Mouse (Mus musculus) testis, postnatal 10 days (tissue): Measurements from ENCODE around the gene Rtn1.

Source experiments
- DNase-seq: peaks from one replicate; pipeline ENCODE4 v3.0.0; 2021; ENCODE audit warnings: low spot score

The Rtn1 gene

GRCm38 (mm10) chr12:72229451-72230196 is 179.2 kb downstream of the Rtn1 start:
- peak; percentile 3 for DNase-seq

GRCm38 (mm10) chr12:72227731-72228130 is 181.1 kb downstream of the Rtn1 start:
- DNase-seq: no peak

- DNase-seq: no peak
These were observed 183.5 kb downstream of the Rtn1 start for GRCm38 (mm10) chr12:72225371-72225770.

GRCm38 (mm10) chr12:72223557-72224102 is 185.2 kb downstream of the Rtn1 start:
- DNase-seq: no peak

GRCm38 (mm10) chr12:72213554-72213953 is 195.3 kb downstream of the Rtn1 start:
- no peak for DNase-seq

GRCm38 (mm10) chr12:72200828-72201227 is 208.0 kb downstream of the Rtn1 start:
- no peak for DNase-seq

- DNase-seq: peak; percentile 48
These were observed 210.8 kb downstream of the Rtn1 start for GRCm38 (mm10) chr12:72197925-72198486.

GRCm38 (mm10) chr12:72197434-72197833 is 211.4 kb downstream of the Rtn1 start:
- no peak for DNase-seq

- DNase-seq: no peak
These were observed 223.9 kb downstream of the Rtn1 start, which contains the start of gene Ccdc175 for GRCm38 (mm10) chr12:72184929-72185328. Gene Ccdc175, minus strand, starts transcription at chr12:72185029.

- DNase-seq: no peak
These were observed 229.3 kb downstream of the Rtn1 start for GRCm38 (mm10) chr12:72179561-72179960.

GRCm38 (mm10) chr12:72178322-72178721 is 230.5 kb downstream of the Rtn1 start:
- no peak for DNase-seq
